Mouse (Mus musculus): ENCODE results near the gene Acot6. TPM values are rescaled to one million over a fixed set of nuclear protein-coding genes. Genes with fewer than 3 reads are reported as not detected.

Acot6 gene
- total and polyA plus RNA-seq, 3 experiments = 3.2 to 3.3 TPM; not detected in 1

- peak; percentile 59 for DNase-seq (ENCODE audit: low read depth, low spot score)
- Histone ChIP-seq H3K36me3 (ENCODE audit: control insufficient read depth in 1 of 2, insufficient read depth in 2 of 2, low read length in 2 of 2) (peaks cover 0 to 17% of the 10 kb centered on the region in 2 experiments; a peak in 2 of 4 replicates), H3K27ac (ENCODE audit: control insufficient read depth, low read depth, low read length) (no peak overlapping the region), H3K9ac (ENCODE audit: control insufficient read depth, low read depth, low read length, poor library complexity, severe bottlenecking) (no peak overlapping the region), H3K79me2 (ENCODE audit: control insufficient read depth, insufficient read depth, low read length, poor library complexity) (peaks cover 2% of the 10 kb centered on the region; the same call in 1 of the 2 replicates), H3K4me3 (ENCODE audit: control insufficient read depth in 1 of 2, insufficient read depth in 1 of 2, low read depth in 2 of 2, low read length in 2 of 2) (no peak overlapping the region; a peak in 1 of 4 replicates), H3K27me3 (ENCODE audit: control insufficient read depth in 1 of 2, insufficient read depth in 2 of 2, low read length in 2 of 2) (no peaks in the 10 kb centered on the region), H3K4me1 (ENCODE audit: control insufficient read depth in 1 of 2, insufficient read depth in 2 of 2, low read length in 2 of 2) (peaks cover 6 to 10% of the 10 kb centered on the region in 2 experiments), H3K9me3 (replicated peaks; ENCODE audit: insufficient read depth, low read length) (no peaks in the 10 kb centered on the region)
- TF ChIP-seq ETS1 (IDR thresholded peaks at IDR 0.05; ENCODE audit: low read depth, low read length) (0 out of 2 replicates have a peak, but pooled peaks have one; percentile 3), MAX (IDR thresholded peaks at IDR 0.05; ENCODE audit: low read length) (0 out of 2 replicates have a peak, but pooled peaks have one; percentile 42), POLR2A (IDR thresholded peaks at IDR 0.05; ENCODE audit: control insufficient read depth in 1 of 2, insufficient read depth in 1 of 2, low read depth in 1 of 2, low read length in 2 of 2, poor library complexity in 1 of 2) (no peak), GATA1 (IDR thresholded peaks at IDR 0.05; ENCODE audit: low read depth, low read length) (peak; percentile 52)
Observed at GRCm38 (mm10) chr12:84099605-84100004, 849 bp upstream of the Acot6 start.

GRCm38 (mm10) chr12:84100071-84100470, 383 bp upstream of the Acot6 start:
- TF ChIP-seq USF1 (IDR thresholded peaks at IDR 0.05; ENCODE audit: low read depth, low read length) (peak; percentile 66; the same call in 1 of the 2 replicates), CHD1 (IDR thresholded peaks at IDR 0.05; ENCODE audit: low read depth, low read length) (no peak), E2F4 (IDR thresholded peaks at IDR 0.05; ENCODE audit: borderline replicate concordance, low read depth, low read length) (no peak), ELF1 (IDR thresholded peaks at IDR 0.05; ENCODE audit: low read depth, low read length) (no peak), MXI1 (IDR thresholded peaks at IDR 0.05; ENCODE audit: low read depth, low read length) (no peak), MAZ (IDR thresholded peaks at IDR 0.05; ENCODE audit: low read depth, low read length) (no peak)
- H3K9ac ChIP-seq (ENCODE audit: control insufficient read depth, low read depth, low read length, poor library complexity, severe bottlenecking) = peak overlapping the region; percentile 85; the same call in 1 of the 2 replicates
- no peak for DNase-seq (ENCODE audit: low read depth, low spot score)

GRCm38 (mm10) chr12:84101493-84101845, 1.0 kb downstream of the Acot6 start:
- peaks cover 2% of the 10 kb centered on the region; the same call in 1 of the 2 replicates for H3K79me2 ChIP-seq (ENCODE audit: control insufficient read depth, insufficient read depth, low read length, poor library complexity)
- H3K27me3 ChIP-seq (ENCODE audit: control insufficient read depth in 1 of 2, insufficient read depth in 2 of 2, low read length in 2 of 2) = no peaks in the 10 kb centered on the region
- DNase-seq (ENCODE audit: low read depth, low spot score) = peak; percentile 55
- peaks cover 6 to 10% of the 10 kb centered on the region in 2 experiments for H3K4me1 ChIP-seq (ENCODE audit: control insufficient read depth in 1 of 2, insufficient read depth in 2 of 2, low read length in 2 of 2)
- peak overlapping the region; percentile 85 for H3K9ac ChIP-seq (ENCODE audit: control insufficient read depth, low read depth, low read length, poor library complexity, severe bottlenecking)
- no peak for TF ChIP-seq SIN3A (IDR thresholded peaks at IDR 0.05; ENCODE audit: low read length)
- no peak for TF ChIP-seq E2F4 (IDR thresholded peaks at IDR 0.05; ENCODE audit: borderline replicate concordance, low read depth, low read length)
- no peak for TF ChIP-seq TAL1 (IDR thresholded peaks at IDR 0.05; ENCODE audit: low read length)
- TF ChIP-seq KAT2A (conservative IDR thresholded peaks at IDR 0.05; ENCODE audit: low read depth, low read length) = no peak
- no peak for TF ChIP-seq EP300 (IDR thresholded peaks at IDR 0.05; ENCODE audit: low read depth in 1 of 2, low read length in 2 of 2)
- TF ChIP-seq POLR2A (IDR thresholded peaks at IDR 0.05; ENCODE audit: control insufficient read depth in 1 of 2, insufficient read depth in 1 of 2, low read depth in 1 of 2, low read length in 2 of 2, poor library complexity in 1 of 2) = no peak
- TF ChIP-seq HCFC1 (IDR thresholded peaks at IDR 0.05; ENCODE audit: low read depth, low read length) = no peak
- no peaks in the 10 kb centered on the region for H3K9me3 ChIP-seq (replicated peaks; ENCODE audit: insufficient read depth, low read length)
- H3K36me3 ChIP-seq (ENCODE audit: control insufficient read depth in 1 of 2, insufficient read depth in 2 of 2, low read length in 2 of 2) = peaks cover 0 to 19% of the 10 kb centered on the region in 2 experiments; a peak in 2 of 4 replicates
- H3K27ac ChIP-seq (ENCODE audit: control insufficient read depth, low read depth, low read length) = 0 out of 2 replicates have a peak overlapping the region, but pooled peaks have one; percentile 4
- peak overlapping the region; percentile 68 to 80 for H3K4me3 ChIP-seq (ENCODE audit: control insufficient read depth in 1 of 2, insufficient read depth in 1 of 2, low read depth in 2 of 2, low read length in 2 of 2)

More at GRCm38 (mm10) chr12:84100071-84100470, 383 bp upstream of the Acot6 start:
- Histone ChIP-seq H3K4me3 (ENCODE audit: control insufficient read depth in 1 of 2, insufficient read depth in 1 of 2, low read depth in 2 of 2, low read length in 2 of 2) (peak overlapping the region in 1 of 2 experiments; percentile 80; a peak in 1 of 4 replicates), H3K9me3 (replicated peaks; ENCODE audit: insufficient read depth, low read length) (no peaks in the 10 kb centered on the region), H3K27me3 (ENCODE audit: control insufficient read depth in 1 of 2, insufficient read depth in 2 of 2, low read length in 2 of 2) (no peaks in the 10 kb centered on the region), H3K36me3 (ENCODE audit: control insufficient read depth in 1 of 2, insufficient read depth in 2 of 2, low read length in 2 of 2) (peaks cover 0 to 19% of the 10 kb centered on the region in 2 experiments; a peak in 2 of 4 replicates), H3K27ac (ENCODE audit: control insufficient read depth, low read depth, low read length) (no peak overlapping the region), H3K79me2 (ENCODE audit: control insufficient read depth, insufficient read depth, low read length, poor library complexity) (peaks cover 2% of the 10 kb centered on the region; the same call in 1 of the 2 replicates), H3K4me1 (ENCODE audit: control insufficient read depth in 1 of 2, insufficient read depth in 2 of 2, low read length in 2 of 2) (peaks cover 6 to 10% of the 10 kb centered on the region in 2 experiments)
